Comparison of ENCODE assay signal across 8 mouse cellular contexts in the genomic region with DNA sequence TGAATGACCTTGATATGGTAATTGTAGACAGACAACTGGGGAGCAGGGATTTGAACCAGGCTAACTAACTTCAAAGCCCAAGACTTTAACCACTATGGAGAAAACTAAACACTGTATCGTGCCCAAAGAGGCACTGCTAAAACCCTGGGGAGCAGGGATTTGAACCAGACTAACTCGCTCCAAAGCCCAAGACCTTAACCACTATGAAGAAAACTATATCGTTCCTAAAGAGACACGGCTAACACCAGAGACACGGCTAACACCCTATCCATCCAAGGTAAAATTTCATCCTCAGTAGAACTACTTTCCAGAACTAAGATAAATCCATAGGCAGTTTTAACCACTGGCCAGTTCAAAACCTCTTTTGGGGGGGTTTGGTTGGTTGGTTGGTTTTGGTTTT. TPM values are rescaled to one million over a fixed set of nuclear protein-coding genes. Genes with fewer than 3 reads are reported as not detected.
DNase-seq lines count a peak whose midpoint lies in the region; ATAC-seq lines count a peak whose summit lies in the region.

No protein-coding gene starts in this region.

- peak overlapping the region; percentile 44 for H3K9ac ChIP-seq in kidney, embryonic 16.5 days (replicated peaks; ENCODE audit: low read length)
- no peak overlapping the region for H3K9ac ChIP-seq in embryonic facial prominence, embryonic 14.5 days (ENCODE audit: low read depth, low read length)
- H3K9ac ChIP-seq in intestine, embryonic 15.5 days: no peak overlapping the region
- H3K9ac ChIP-seq in midbrain, embryonic 16.5 days (ENCODE audit: low read depth, low read length): no peak overlapping the region

- H3K36me3 ChIP-seq in kidney, embryonic 16.5 days (ENCODE audit: insufficient read depth, low read length): no peaks in the 10 kb centered on the region
- no peaks in the 10 kb centered on the region for H3K36me3 ChIP-seq in embryonic facial prominence, embryonic 14.5 days (ENCODE audit: control insufficient read depth, insufficient read depth, low read length)
- no peaks in the 10 kb centered on the region for H3K36me3 ChIP-seq in intestine, embryonic 15.5 days
- H3K36me3 ChIP-seq in midbrain, embryonic 16.5 days (ENCODE audit: control insufficient read depth, insufficient read depth, low read length): no peaks in the 10 kb centered on the region

- no peak for ATAC-seq in kidney, embryonic 16.5 days (ENCODE audit: low FRiP score, low TSS enrichment)
- ATAC-seq in embryonic facial prominence, embryonic 14.5 days (ENCODE audit: low read depth): no peak
- no peak for ATAC-seq in intestine, embryonic 15.5 days
- no peak for ATAC-seq in midbrain, embryonic 16.5 days
- no peak for ATAC-seq in CD4-positive, CD25-positive, alpha-beta regulatory T cell, adult 4 months
- no peak for ATAC-seq in erythroid progenitor cell, adult 5-6 weeks (replicated peaks; ENCODE audit: low FRiP score, poor library complexity, severe bottlenecking)

- peak overlapping the region; percentile 66 for H3K4me3 ChIP-seq in kidney, embryonic 16.5 days (ENCODE audit: low read length)
- peak overlapping the region; percentile 86 for H3K4me3 ChIP-seq in embryonic facial prominence, embryonic 14.5 days (ENCODE audit: low read depth, low read length)
- peak overlapping the region; percentile 84; the same call in 1 of the 2 replicates for H3K4me3 ChIP-seq in intestine, embryonic 15.5 days (replicated peaks)
- no peak overlapping the region for H3K4me3 ChIP-seq in midbrain, embryonic 16.5 days (ENCODE audit: low read depth, low read length)

- no peaks in the 10 kb centered on the region for H3K9me3 ChIP-seq in kidney, embryonic 16.5 days (ENCODE audit: low read length)
- H3K9me3 ChIP-seq in embryonic facial prominence, embryonic 14.5 days (ENCODE audit: control insufficient read depth, low read length): no peaks in the 10 kb centered on the region
- H3K9me3 ChIP-seq in intestine, embryonic 15.5 days: no peaks in the 10 kb centered on the region
- no peaks in the 10 kb centered on the region for H3K9me3 ChIP-seq in midbrain, embryonic 16.5 days (replicated peaks; ENCODE audit: control insufficient read depth, low read length, poor library complexity, severe bottlenecking)

- H3K4me2 ChIP-seq in kidney, embryonic 16.5 days (replicated peaks; ENCODE audit: low read depth, low read length): peak overlapping the region; percentile 62
- H3K4me2 ChIP-seq in embryonic facial prominence, embryonic 14.5 days (ENCODE audit: low read depth, low read length): peak overlapping the region; percentile 75
- H3K4me2 ChIP-seq in intestine, embryonic 15.5 days (replicated peaks): peak overlapping the region; percentile 88
- H3K4me2 ChIP-seq in midbrain, embryonic 16.5 days (ENCODE audit: low read length): peak overlapping the region; percentile 81; the same call in 1 of the 2 replicates

- 53% methylated on average over 5 of the region's 5 CpGs for WGBS in kidney, embryonic 16.5 days
- WGBS in embryonic facial prominence, embryonic 14.5 days: 43% methylated on average over 5 of the region's 5 CpGs
- 43% methylated on average over 5 of the region's 5 CpGs for WGBS in intestine, embryonic 15.5 days
- WGBS in midbrain, embryonic 16.5 days: 42% methylated on average over 5 of the region's 5 CpGs

- peaks cover 33% of the 10 kb centered on the region for H3K4me1 ChIP-seq in kidney, embryonic 16.5 days (ENCODE audit: insufficient read depth, low read length)
- H3K4me1 ChIP-seq in embryonic facial prominence, embryonic 14.5 days (ENCODE audit: control insufficient read depth, insufficient read depth, low read length): peaks cover 23% of the 10 kb centered on the region
- H3K4me1 ChIP-seq in intestine, embryonic 15.5 days (replicated peaks): peaks cover 3% of the 10 kb centered on the region; the same call in 1 of the 2 replicates
- H3K4me1 ChIP-seq in midbrain, embryonic 16.5 days (ENCODE audit: control insufficient read depth, insufficient read depth, low read length): peaks cover 15% of the 10 kb centered on the region

- peak overlapping the region; percentile 38; the same call in 1 of the 2 replicates for H3K27ac ChIP-seq in kidney, embryonic 16.5 days (ENCODE audit: low read length)
- no peak overlapping the region for H3K27ac ChIP-seq in embryonic facial prominence, embryonic 14.5 days (replicated peaks; ENCODE audit: low read depth, low read length)
- no peak overlapping the region for H3K27ac ChIP-seq in intestine, embryonic 15.5 days
- no peak overlapping the region for H3K27ac ChIP-seq in midbrain, embryonic 16.5 days (ENCODE audit: low read length)

- no peak for DNase-seq in kidney, adult 18-20 months
- DNase-seq in embryonic facial prominence, embryonic 14.5 days (ENCODE audit: low spot score): no peak
- DNase-seq in cerebellum, postnatal 14 days: no peak

- H3K27me3 ChIP-seq in kidney, embryonic 16.5 days (ENCODE audit: insufficient read depth, low read length): no peaks in the 10 kb centered on the region
- no peaks in the 10 kb centered on the region for H3K27me3 ChIP-seq in embryonic facial prominence, embryonic 14.5 days (replicated peaks; ENCODE audit: control insufficient read depth, insufficient read depth, low read length)
- no peaks in the 10 kb centered on the region for H3K27me3 ChIP-seq in intestine, embryonic 15.5 days (replicated peaks)
- H3K27me3 ChIP-seq in midbrain, embryonic 16.5 days (ENCODE audit: control insufficient read depth, insufficient read depth, low read depth, low read length): no peaks in the 10 kb centered on the region

RNA-seq across cellular contexts. Expression of a gene that starts 1.3 kb away (rescaled TPM):
- polyA plus RNA-seq in kidney, embryonic 16.5 days (2015; fragmentation: Nextera tagmentation; extraction: Ambion mirVana): 3.1 and 3.9 TPM in 2 replicates
- polyA plus RNA-seq in embryonic facial prominence, embryonic 14.5 days (2014; fragmentation: Nextera tagmentation; extraction: Ambion mirVana): 6.2 and 7.0 TPM in 2 replicates
- polyA plus RNA-seq in intestine, embryonic 15.5 days (2015; fragmentation: Nextera tagmentation; extraction: Ambion mirVana): 5.7 TPM in 2 replicates
- polyA plus RNA-seq in midbrain, embryonic 16.5 days (2015; fragmentation: Nextera tagmentation; extraction: Ambion mirVana): 2.2 and 2.7 TPM in 2 replicates
- polyA plus RNA-seq in CD4-positive, CD25-positive, alpha-beta regulatory T cell, adult 4 months (2017; shearing (Covaris generic)): not detected
- 2.1 and 4.7 TPM in 2 replicates for total RNA-seq in erythroid progenitor cell, adult 5-6 weeks (2015; ENCODE audit: low replicate concordance)
- total RNA-seq in erythroid progenitor cell, adult 5-6 weeks (2017; ENCODE audit: low replicate concordance): 1.3 and 1.5 TPM in 2 replicates
